Comparison of ENCODE assay signal across 23 mouse cellular contexts in genomic region chr1:155400056-155400455, GRCm38 (mm10).
"Had no signal": no experiment of that assay in that cellular context is flagged by ENCODE, and none has a peak within 500 bp of the region (broad histone marks: within the 10 kb centered on the region; RNA-seq: fewer than 3 reads in every experiment).

No protein-coding gene starts in this region.

- H3K9ac ChIP-seq: heart, embryonic 12.5 days; hindbrain, embryonic 13.5 days; hindbrain, embryonic 15.5 days; kidney, embryonic 15.5 days; limb, embryonic 13.5 days; limb, embryonic 15.5 days; liver, embryonic 12.5 days had no signal

- H3K4me3 ChIP-seq: heart, embryonic 10.5 days; heart, embryonic 12.5 days; hindbrain, embryonic 13.5 days; hindbrain, embryonic 15.5 days; kidney, embryonic 15.5 days; limb, embryonic 13.5 days; limb, embryonic 15.5 days; liver, embryonic 12.5 days had no signal

- H3K9me3 ChIP-seq: hindbrain, embryonic 13.5 days; hindbrain, embryonic 15.5 days; kidney, embryonic 15.5 days; limb, embryonic 13.5 days; limb, embryonic 15.5 days; liver, embryonic 12.5 days had no signal

- H3K27me3 ChIP-seq: heart, embryonic 12.5 days; hindbrain, embryonic 13.5 days; hindbrain, embryonic 15.5 days; kidney, embryonic 15.5 days; limb, embryonic 13.5 days; limb, embryonic 15.5 days; liver, embryonic 12.5 days had no signal

- H3K27ac ChIP-seq: heart, embryonic 10.5 days; hindbrain, embryonic 13.5 days; hindbrain, embryonic 15.5 days; hindbrain, postnatal 0 days; kidney, embryonic 15.5 days; kidney, postnatal 0 days; limb, embryonic 13.5 days; limb, embryonic 15.5 days; liver, embryonic 12.5 days had no signal

- H3K36me3 ChIP-seq: hindbrain, embryonic 13.5 days; hindbrain, embryonic 15.5 days; kidney, embryonic 15.5 days; limb, embryonic 15.5 days had no signal

- H3K4me1 ChIP-seq: heart, embryonic 10.5 days; hindbrain, embryonic 15.5 days; kidney, embryonic 15.5 days; limb, embryonic 13.5 days; limb, embryonic 15.5 days had no signal

- DNase-seq: gastrocnemius, postnatal 14 days; gastrocnemius, postnatal 36 days; heart, postnatal 10 days; heart, postnatal 36 days; kidney, adult 11 months; kidney, adult 2 months; kidney, adult 9 months; kidney, postnatal 14 days; kidney, postnatal 36 days; layer of hippocampus, postnatal 36 days; left cerebral cortex, postnatal 4 days had no signal

- H3K4me2 ChIP-seq: heart, embryonic 12.5 days; hindbrain, embryonic 13.5 days; hindbrain, embryonic 15.5 days; kidney, embryonic 15.5 days; limb, embryonic 13.5 days; limb, embryonic 15.5 days; liver, embryonic 12.5 days had no signal

- ATAC-seq: forebrain, embryonic 16.5 days; hindbrain, postnatal 0 days; intestine, embryonic 16.5 days; liver, embryonic 12.5 days had no signal
